In the genomic region with DNA sequence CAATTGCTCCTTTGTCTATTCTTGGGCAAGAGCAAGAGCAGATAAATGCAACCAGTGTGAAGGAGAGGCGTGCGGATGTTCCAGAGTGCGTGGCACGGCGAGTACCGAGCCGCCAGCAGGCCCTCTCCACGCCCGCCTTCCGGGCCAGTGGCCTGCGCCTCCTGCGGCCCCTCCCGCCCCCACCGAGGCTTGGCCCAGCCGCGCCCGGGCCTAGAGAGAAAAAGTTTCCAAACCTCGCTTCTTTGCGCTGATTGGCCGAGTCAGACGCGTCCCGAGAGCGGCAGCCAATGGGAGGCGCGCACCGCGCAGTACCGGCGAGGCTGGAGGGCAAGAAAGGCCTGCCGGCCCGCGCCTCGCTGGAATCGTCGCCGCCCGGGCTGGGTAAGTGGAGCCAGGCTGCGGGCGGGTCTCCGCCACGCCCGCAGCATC, we compare ENCODE assay signal across 8 mouse cellular contexts. TPM values are rescaled to one million over a fixed set of nuclear protein-coding genes. Genes with fewer than 3 reads are reported as not detected.
DNase-seq lines count a peak whose midpoint lies in the region; ATAC-seq and TF ChIP-seq lines count a peak whose summit lies in the region.

A gene (plus strand): TSS at position 288 of the 429 bp plus-strand sequence.
A gene (minus strand): TSS at position 364 of the 429 bp plus-strand sequence.

- TF ChIP-seq CTCF in E14TG2a.4 (conservative IDR thresholded peaks at IDR 0.05; ENCODE audit: low read length) = no peak

- H3K4me2 ChIP-seq in forebrain, embryonic 11.5 days (ENCODE audit: low read depth, low read length, severe bottlenecking) = peak within 1 kb of the TSS; percentile 67
- peak within 1 kb of the TSS; percentile 75 for H3K4me2 ChIP-seq in heart, embryonic 15.5 days
- peak within 1 kb of the TSS; percentile 81 for H3K4me2 ChIP-seq in liver, embryonic 13.5 days
- peak within 1 kb of the TSS; percentile 73 for H3K4me2 ChIP-seq in stomach, embryonic 15.5 days

- peaks cover 24% of the 10 kb centered on the region for H3K36me3 ChIP-seq in E14TG2a.4 (ENCODE audit: insufficient read depth, low read length)
- H3K36me3 ChIP-seq in forebrain, embryonic 11.5 days (ENCODE audit: control insufficient read depth, insufficient read depth, low read length) = no peaks in the 10 kb centered on the region
- H3K36me3 ChIP-seq in heart, embryonic 15.5 days = no peaks in the 10 kb centered on the region
- H3K36me3 ChIP-seq in liver, embryonic 13.5 days = peaks cover 17% of the 10 kb centered on the region
- H3K36me3 ChIP-seq in stomach, embryonic 15.5 days = 0 out of 2 replicates have a peak, but pooled peaks cover 7% of the 10 kb centered on the region

- under 1% methylated on average over 34 of the region's 43 CpGs for WGBS in forebrain, embryonic 11.5 days
- WGBS in heart, embryonic 15.5 days = under 1% methylated on average over 43 of the region's 43 CpGs
- under 1% methylated on average over 43 of the region's 43 CpGs for WGBS in liver, embryonic 13.5 days (ENCODE audit: insufficient replicate concordance)
- WGBS in stomach, embryonic 15.5 days = under 1% methylated on average over 38 of the region's 43 CpGs

- peak within 1 kb of the TSS; percentile 90 for H3K9ac ChIP-seq in forebrain, embryonic 11.5 days (ENCODE audit: low read length)
- H3K9ac ChIP-seq in heart, embryonic 15.5 days = peak within 1 kb of the TSS; percentile 86
- H3K9ac ChIP-seq in liver, embryonic 13.5 days = peak within 1 kb of the TSS; percentile 92
- peak within 1 kb of the TSS; percentile 62 for H3K9ac ChIP-seq in stomach, embryonic 15.5 days

- H3K27me3 ChIP-seq in E14TG2a.4 (ENCODE audit: insufficient read depth, low read length) = no peaks in the 10 kb centered on the region
- H3K27me3 ChIP-seq in forebrain, embryonic 11.5 days (ENCODE audit: control insufficient read depth, insufficient read depth, low read length) = no peaks in the 10 kb centered on the region
- H3K27me3 ChIP-seq in heart, embryonic 15.5 days = no peaks in the 10 kb centered on the region
- H3K27me3 ChIP-seq in liver, embryonic 13.5 days = no peaks in the 10 kb centered on the region
- H3K27me3 ChIP-seq in stomach, embryonic 15.5 days (replicated peaks) = no peaks in the 10 kb centered on the region

- peak; percentile 92 for DNase-seq in c-Kit-positive CD71-positive TER-119-negative erythroid progenitor cells, embryonic 14.5 days (ENCODE audit: low read depth)
- DNase-seq in forebrain, embryonic 11.5 days (ENCODE audit: low spot score) = peak; percentile 95
- DNase-seq in kidney, postnatal 14 days = peak; percentile 95
- peak; percentile 92 for DNase-seq in liver, embryonic 13.5 days
- peak; percentile 80 to 84 for DNase-seq in natural killer cell, adult 2 months (ENCODE audit: low spot score in 2 of 2)

- H3K27ac ChIP-seq in forebrain, embryonic 11.5 days (ENCODE audit: low read depth, low read length) = peak within 1 kb of the TSS; percentile 83
- H3K27ac ChIP-seq in heart, embryonic 15.5 days = peak within 1 kb of the TSS; percentile 89
- H3K27ac ChIP-seq in liver, embryonic 13.5 days = peak within 1 kb of the TSS; percentile 91
- peak within 1 kb of the TSS; percentile 89 for H3K27ac ChIP-seq in stomach, embryonic 15.5 days

- H3K4me3 ChIP-seq in E14TG2a.4 (replicated peaks; ENCODE audit: low read length) = peak within 1 kb of the TSS; percentile 89
- H3K4me3 ChIP-seq in forebrain, embryonic 11.5 days (ENCODE audit: low read depth, low read length) = peak within 1 kb of the TSS; percentile 61
- H3K4me3 ChIP-seq in heart, embryonic 15.5 days = peak within 1 kb of the TSS; percentile 85
- peak within 1 kb of the TSS; percentile 83 for H3K4me3 ChIP-seq in liver, embryonic 13.5 days (replicated peaks)
- peak within 1 kb of the TSS; percentile 65 for H3K4me3 ChIP-seq in stomach, embryonic 15.5 days (replicated peaks)

- H3K4me1 ChIP-seq in E14TG2a.4 (replicated peaks; ENCODE audit: low read depth, low read length) = peaks cover 65% of the 10 kb centered on the region
- peaks cover 12% of the 10 kb centered on the region; the same call in 1 of the 2 replicates for H3K4me1 ChIP-seq in forebrain, embryonic 11.5 days (replicated peaks; ENCODE audit: control insufficient read depth, insufficient read depth, low read length)
- peaks cover 32% of the 10 kb centered on the region for H3K4me1 ChIP-seq in heart, embryonic 15.5 days (replicated peaks)
- H3K4me1 ChIP-seq in liver, embryonic 13.5 days (replicated peaks) = peaks cover 67% of the 10 kb centered on the region
- peaks cover 7% of the 10 kb centered on the region; the same call in 1 of the 2 replicates for H3K4me1 ChIP-seq in stomach, embryonic 15.5 days

- no peaks in the 10 kb centered on the region for H3K9me3 ChIP-seq in E14TG2a.4 (ENCODE audit: low read length)
- no peaks in the 10 kb centered on the region for H3K9me3 ChIP-seq in forebrain, embryonic 11.5 days (ENCODE audit: control insufficient read depth, low read length)
- no peaks in the 10 kb centered on the region for H3K9me3 ChIP-seq in heart, embryonic 15.5 days (replicated peaks)
- H3K9me3 ChIP-seq in liver, embryonic 13.5 days (replicated peaks) = no peaks in the 10 kb centered on the region
- no peaks in the 10 kb centered on the region for H3K9me3 ChIP-seq in stomach, embryonic 15.5 days

- peak; percentile 91 for ATAC-seq in forebrain, embryonic 11.5 days (replicated peaks; ENCODE audit: low FRiP score)
- ATAC-seq in heart, embryonic 15.5 days (replicated peaks; ENCODE audit: insufficient number of reproducible peaks, insufficient read depth, low FRiP score, low read depth) = peak; percentile 86
- ATAC-seq in liver, embryonic 13.5 days (ENCODE audit: low read depth) = peak; percentile 91
- peak; percentile 93 for ATAC-seq in stomach, embryonic 15.5 days (ENCODE audit: insufficient read depth, low FRiP score, low read depth)

RNA-seq across cellular contexts. Expression of the first gene that starts in this region (rescaled TPM):
- 199 and 201 TPM in 2 replicates for polyA plus RNA-seq in forebrain, embryonic 11.5 days (2014; fragmentation: Nextera tagmentation; extraction: Ambion mirVana)
- polyA plus RNA-seq in heart, embryonic 15.5 days (2015; fragmentation: Nextera tagmentation; extraction: Ambion mirVana) = 63.0 and 74.3 TPM in 2 replicates
- polyA plus RNA-seq in liver, embryonic 13.5 days (2015; fragmentation: Nextera tagmentation; extraction: Ambion mirVana) = 55.0 and 58.1 TPM in 2 replicates
- 85.0 and 85.7 TPM in 2 replicates for polyA plus RNA-seq in stomach, embryonic 15.5 days (2015; fragmentation: Nextera tagmentation; extraction: Ambion mirVana)

RNA-seq across cellular contexts. Expression of the second gene that starts in this region (rescaled TPM):
- 16.0 and 18.6 TPM in 2 replicates for polyA plus RNA-seq in forebrain, embryonic 11.5 days (2014; fragmentation: Nextera tagmentation; extraction: Ambion mirVana)
- polyA plus RNA-seq in heart, embryonic 15.5 days (2015; fragmentation: Nextera tagmentation; extraction: Ambion mirVana) = 9.5 and 9.7 TPM in 2 replicates
- polyA plus RNA-seq in liver, embryonic 13.5 days (2015; fragmentation: Nextera tagmentation; extraction: Ambion mirVana) = 6.2 and 6.9 TPM in 2 replicates
- 14.9 and 15.3 TPM in 2 replicates for polyA plus RNA-seq in stomach, embryonic 15.5 days (2015; fragmentation: Nextera tagmentation; extraction: Ambion mirVana)

Comparison
In these comparisons a context has a peak if more than half of its experiments do, and no peak if none do; other contexts are left out.
1. Peak in every context shown above with its lines: DNase-seq, ATAC-seq, H3K4me3 ChIP-seq and H3K27ac ChIP-seq.